Mouse (Mus musculus) embryonic facial prominence, embryonic 11.5 days (tissue): ENCODE results near the gene Hdac10. TPM values are rescaled to one million over a fixed set of nuclear protein-coding genes. Genes with fewer than 3 reads are reported as not detected.

ENCODE experiments used
- ATAC-seq: fragments of 200-750 bp; cut with Nextera tagmentation; replicated peaks from 2 replicates; pipeline ENCODE4 v1.8.0; 2017; ENCODE audit warnings: low read depth; ENCODE audit not compliant: insufficient number of reproducible peaks, low FRiP score, low TSS enrichment
- DNase-seq: peaks from one replicate; pipeline ENCODE4 v3.0.0-alpha.2; 2015; ENCODE audit warnings: low spot score
- H3K27ac ChIP-seq: fragments of 300-500 bp; sonication (generic); replicated peaks from 2 replicates; pipeline ENCODE4 v1.5.1; 2014; ENCODE audit warnings: mild to moderate bottlenecking, low read depth, low read length, control low read depth
- H3K27me3 ChIP-seq: fragments of 300-500 bp; sonication (generic); 2 replicates; pipeline ENCODE4 v1.6.1; 2014; ENCODE audit warnings: mild to moderate bottlenecking, low read length, moderate library complexity, mixed read lengths; ENCODE audit not compliant: control insufficient read depth, insufficient read depth
- H3K36me3 ChIP-seq: fragments of 300-500 bp; sonication (generic); replicated peaks from 2 replicates; pipeline ENCODE4 v1.6.1; 2014; ENCODE audit warnings: low read depth, mild to moderate bottlenecking, low read length, moderate library complexity, mixed read lengths; ENCODE audit not compliant: control insufficient read depth, insufficient read depth
- H3K4me1 ChIP-seq: fragments of 300-500 bp; sonication (generic); 2 replicates; pipeline ENCODE4 v1.6.1; 2014; ENCODE audit warnings: low read length, mixed read lengths; ENCODE audit not compliant: control insufficient read depth, insufficient read depth
- H3K4me2 ChIP-seq: fragments of 300-500 bp; sonication (generic); 2 replicates; pipeline ENCODE4 v1.6.1; 2014; ENCODE audit warnings: low read depth, mild to moderate bottlenecking, control low read depth, low read length, moderate library complexity
- H3K4me3 ChIP-seq: fragments of 300-500 bp; sonication (generic); 2 replicates; pipeline ENCODE4 v1.5.1; 2014; ENCODE audit warnings: low read depth, low read length, control low read depth
- H3K9ac ChIP-seq: fragments of 300-500 bp; sonication (generic); replicated peaks from 2 replicates; pipeline ENCODE4 v1.6.1; 2014; ENCODE audit warnings: mild to moderate bottlenecking, control low read depth, low read length
- H3K9me3 ChIP-seq: fragments of 300-500 bp; sonication (generic); replicated peaks from 2 replicates; pipeline ENCODE4 v1.6.1; 2016; ENCODE audit warnings: mild to moderate bottlenecking, low read length, inconsistent platforms, mixed read lengths; ENCODE audit not compliant: control insufficient read depth
- WGBS: fragments of 180-500 bp; shearing (Covaris S2); extraction: QIAGEN DNeasy Blood & Tissue Kit; methylation state at CpG from one replicate; pipeline ENCODE4 v1.1.7; 2014; 5-methylcytosine and 5-hydroxymethylcytosine counted together
- polyA plus RNA-seq: library from polyadenylated mRNA; unstranded; fragments of >200 nt; fragmentation: Nextera tagmentation; extraction: Ambion mirVana; gene quantifications from 2 replicates; pipeline ENCODE4 v1.2.1, GENCODE M21; 2014

Gene Hdac10
- polyA plus RNA-seq, 1 experiment from 2014 or later = 10.3 TPM

DNA sequence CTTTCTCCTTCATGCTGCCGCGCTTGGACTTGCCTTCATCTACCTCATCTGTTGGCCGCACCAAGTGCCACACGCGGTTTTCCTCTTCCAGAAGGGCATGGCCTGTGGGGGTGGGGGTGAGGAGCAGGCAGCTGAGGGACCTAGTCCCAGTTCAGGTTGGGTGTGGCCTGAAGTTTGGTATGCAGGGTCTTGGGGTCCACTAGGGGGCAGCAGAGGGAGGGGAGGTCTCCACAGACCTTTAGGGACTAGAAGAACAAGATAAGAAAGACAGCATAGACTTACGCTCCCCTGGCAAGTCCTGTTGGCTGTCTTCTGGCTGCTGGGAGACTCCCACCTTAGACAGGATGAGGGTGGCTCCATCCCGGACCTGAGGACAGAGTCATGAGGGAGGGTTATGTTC, 29.5 kb upstream of the Hdac10 start:
- Histone ChIP-seq H3K27me3 (no peaks in the 10 kb centered on the region), H3K27ac (no peak overlapping the region), H3K36me3 (peaks cover 60% of the 10 kb centered on the region), H3K9me3 (no peaks in the 10 kb centered on the region), H3K4me1 (no peaks in the 10 kb centered on the region), H3K4me3 (no peak overlapping the region), H3K4me2 (no peak overlapping the region), H3K9ac (no peak overlapping the region)
- peak; percentile 86 for DNase-seq
- WGBS = 69% methylated on average over 7 of the region's 7 CpGs
- ATAC-seq = no peak

DNA sequence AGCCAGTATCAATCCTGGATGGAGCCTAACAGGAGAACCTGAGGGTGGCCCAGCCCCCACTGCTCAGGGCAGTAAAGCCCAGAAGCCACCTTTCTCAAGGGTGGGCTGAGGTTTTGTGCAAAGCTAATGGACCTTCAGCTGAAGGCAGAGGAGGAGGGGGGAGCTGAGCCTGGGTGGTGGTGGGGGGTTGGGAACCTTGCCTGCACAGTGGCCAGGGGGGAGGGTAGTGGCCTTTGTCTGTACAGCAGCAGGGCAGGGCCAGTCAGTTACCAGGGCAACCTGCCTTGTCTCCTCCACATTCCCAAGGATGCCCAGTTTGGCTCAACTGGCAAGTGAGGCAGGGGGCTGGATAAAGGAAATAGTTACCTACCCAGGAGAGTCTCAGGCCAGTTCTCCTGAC, 23.8 kb upstream of the Hdac10 start:
- H3K9ac ChIP-seq = no peak overlapping the region
- peaks cover 16% of the 10 kb centered on the region for H3K27me3 ChIP-seq
- no peaks in the 10 kb centered on the region for H3K9me3 ChIP-seq
- no peak for ATAC-seq
- no peaks in the 10 kb centered on the region; the same call in 1 of the 2 replicates for H3K4me1 ChIP-seq
- H3K4me3 ChIP-seq = no peak overlapping the region
- DNase-seq = peak; percentile 36
- no peak overlapping the region for H3K4me2 ChIP-seq
- no peak overlapping the region for H3K27ac ChIP-seq
- H3K36me3 ChIP-seq = peaks cover 25% of the 10 kb centered on the region

DNA sequence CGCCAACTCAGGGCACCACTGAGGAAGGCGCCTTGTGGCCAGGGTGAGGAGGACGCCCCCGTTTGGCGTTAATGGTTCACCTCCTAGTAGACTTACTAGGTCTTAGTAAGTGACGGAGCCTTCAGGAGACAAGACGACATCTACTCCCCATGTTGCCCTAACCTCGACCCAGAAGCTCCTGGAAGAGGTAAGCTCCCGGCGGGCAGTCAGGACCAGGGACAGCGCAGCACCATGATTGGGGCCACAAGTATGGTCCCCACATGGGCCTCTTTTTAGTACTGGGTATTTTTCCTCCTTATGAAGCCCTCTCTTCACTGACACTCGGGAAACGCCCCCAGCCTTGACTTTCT, 21.5 kb upstream of the Hdac10 start:
- H3K4me3 ChIP-seq = peak overlapping the region; percentile 70
- DNase-seq (peak; percentile 80), ATAC-seq (no peak; the same call in 1 of the 2 replicates)
- H3K27ac ChIP-seq = no peak overlapping the region
- H3K9me3 ChIP-seq = no peaks in the 10 kb centered on the region
- WGBS = 2% methylated on average over 13 of the region's 13 CpGs
- peaks cover 28% of the 10 kb centered on the region for H3K27me3 ChIP-seq
- no peak overlapping the region; the same call in 1 of the 2 replicates for H3K9ac ChIP-seq
- H3K4me2 ChIP-seq = peak overlapping the region; percentile 95
- H3K36me3 ChIP-seq = peaks cover 7% of the 10 kb centered on the region
- H3K4me1 ChIP-seq = no peaks in the 10 kb centered on the region; the same call in none of the 2 replicates

DNA sequence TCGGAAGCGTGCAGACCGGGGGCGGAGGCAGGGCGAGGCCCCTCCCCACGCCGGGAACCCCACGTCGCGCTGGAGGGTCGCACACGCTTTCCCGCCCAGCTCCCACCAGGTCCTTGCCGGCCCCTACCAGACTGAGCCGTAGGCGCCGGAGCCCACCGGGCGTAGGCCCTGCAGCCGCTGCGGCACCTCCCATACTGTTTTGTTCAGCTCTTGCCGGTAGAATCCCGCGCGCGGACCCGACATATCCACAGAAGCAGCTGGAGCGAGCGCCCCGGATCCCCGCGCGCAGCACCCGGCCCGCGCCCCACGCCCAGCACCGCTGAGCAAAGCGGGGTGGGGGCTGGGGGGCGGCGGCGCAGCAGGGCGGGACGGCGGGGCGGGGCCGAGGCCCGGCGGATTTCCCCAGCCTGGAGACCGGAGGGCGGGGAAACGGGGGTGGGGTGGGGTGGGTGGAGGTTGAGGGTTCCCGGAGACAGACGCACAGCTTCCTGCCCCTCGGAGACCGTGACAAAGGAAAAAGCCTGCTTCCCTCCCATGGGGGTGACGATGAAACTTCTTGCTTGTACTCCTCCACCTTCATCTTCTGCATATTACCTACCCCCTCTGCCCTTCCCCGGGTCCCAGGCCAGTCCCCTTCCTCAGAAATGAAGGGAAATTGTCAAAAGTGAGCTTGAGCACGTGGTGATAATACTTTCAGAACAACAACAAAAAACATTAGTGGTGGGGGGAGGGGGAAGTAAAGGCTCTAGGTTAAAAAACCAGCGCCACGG, 21.0 kb upstream of the Hdac10 start, which contains the start of gene Mapk11:
TSS of gene Mapk11 (minus strand) at position 358 of the 770 bp plus-strand sequence.
- H3K9me3 ChIP-seq = no peaks in the 10 kb centered on the region
- peak within 1 kb of the TSS; percentile 79 for H3K9ac ChIP-seq
- WGBS = under 1% methylated on average over 46 of the region's 61 CpGs
- peak within 1 kb of the TSS; percentile 59 for H3K27ac ChIP-seq
- peak; percentile 56 for DNase-seq
- peaks cover 28% of the 10 kb centered on the region for H3K27me3 ChIP-seq
- H3K36me3 ChIP-seq = peaks cover 5% of the 10 kb centered on the region
- peak within 1 kb of the TSS; percentile 70 for H3K4me3 ChIP-seq
- H3K4me2 ChIP-seq = peak within 1 kb of the TSS; percentile 95
- no peaks in the 10 kb centered on the region; the same call in none of the 2 replicates for H3K4me1 ChIP-seq
- peak; percentile 54 for ATAC-seq

DNA sequence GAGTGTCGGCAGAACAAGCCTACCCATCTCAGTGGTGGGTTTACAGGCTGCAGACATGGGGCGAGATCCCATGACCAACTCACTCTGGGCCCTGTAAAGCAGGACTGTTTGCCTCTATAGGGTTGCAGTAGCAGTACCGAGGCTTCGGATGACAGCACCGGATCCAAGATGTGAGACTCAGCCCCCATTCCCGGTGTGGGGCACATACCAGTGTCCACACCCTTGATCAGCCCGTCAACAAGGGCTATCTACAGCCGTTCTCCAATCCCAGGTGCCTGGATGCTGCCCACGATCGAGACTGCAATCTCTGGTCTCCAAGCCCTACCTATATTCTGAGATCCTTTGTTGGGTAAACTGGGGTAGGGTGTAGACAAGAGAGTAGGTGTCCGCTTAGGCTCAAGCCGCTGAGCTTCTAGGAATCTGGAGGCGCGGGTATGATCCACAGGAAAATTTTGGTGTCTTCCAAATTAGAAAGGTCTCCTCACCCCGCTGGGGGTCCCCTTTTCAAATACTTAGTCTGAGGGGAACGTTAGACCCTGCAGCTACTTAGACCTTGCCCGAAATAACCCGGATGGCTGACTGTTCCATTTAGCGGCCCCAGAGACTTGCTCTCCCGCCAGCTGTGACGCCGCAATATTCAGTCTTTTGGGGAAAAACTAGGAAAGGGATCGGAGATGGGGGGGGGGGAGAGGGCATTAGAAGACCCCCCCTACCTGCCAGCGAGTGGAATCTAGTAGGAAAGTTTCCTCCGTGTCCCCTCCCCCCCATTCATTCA, 20.2 kb upstream of the Hdac10 start:
- 6% methylated on average over 25 of the region's 25 CpGs for WGBS
- Histone ChIP-seq H3K4me2 (peak overlapping the region; percentile 95), H3K4me1 (no peaks in the 10 kb centered on the region; the same call in none of the 2 replicates), H3K36me3 (no peaks in the 10 kb centered on the region), H3K27me3 (peaks cover 28% of the 10 kb centered on the region), H3K9me3 (no peaks in the 10 kb centered on the region), H3K9ac (peak overlapping the region; percentile 79), H3K4me3 (peak overlapping the region; percentile 70), H3K27ac (peak overlapping the region; percentile 59)
- DNase-seq = peak; percentile 45
- no peak for ATAC-seq

DNA sequence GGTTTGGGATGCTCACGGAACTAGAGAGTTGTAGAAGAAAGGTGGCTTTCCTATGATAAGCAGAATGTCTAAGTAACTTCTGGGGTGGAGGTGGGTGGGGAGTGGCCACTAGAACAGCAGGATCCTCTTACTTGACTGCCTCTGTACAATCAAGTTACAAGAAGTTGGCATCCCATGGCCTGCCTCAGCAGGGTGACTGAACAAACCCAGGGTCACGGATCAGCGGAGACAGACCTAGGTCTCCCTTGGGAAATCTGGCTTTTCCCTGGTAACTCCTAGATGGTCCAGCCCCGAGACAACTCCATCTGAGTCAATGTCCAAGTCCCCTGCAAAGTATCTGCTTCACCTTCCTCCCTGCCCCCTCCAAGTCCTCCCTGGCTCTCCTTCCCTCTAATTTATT, 19.4 kb upstream of the Hdac10 start:
- ATAC-seq (no peak), DNase-seq (no peak)
- H3K4me2 ChIP-seq = peak overlapping the region; percentile 95; the same call in 1 of the 2 replicates
- H3K27me3 ChIP-seq = peaks cover 28% of the 10 kb centered on the region
- no peak overlapping the region for H3K27ac ChIP-seq
- no peak overlapping the region; the same call in 1 of the 2 replicates for H3K4me3 ChIP-seq
- H3K4me1 ChIP-seq = no peaks in the 10 kb centered on the region; the same call in none of the 2 replicates
- no peaks in the 10 kb centered on the region for H3K9me3 ChIP-seq
- no peak overlapping the region for H3K9ac ChIP-seq
- H3K36me3 ChIP-seq = no peaks in the 10 kb centered on the region
- 61% methylated on average over 4 of the region's 4 CpGs for WGBS

DNA sequence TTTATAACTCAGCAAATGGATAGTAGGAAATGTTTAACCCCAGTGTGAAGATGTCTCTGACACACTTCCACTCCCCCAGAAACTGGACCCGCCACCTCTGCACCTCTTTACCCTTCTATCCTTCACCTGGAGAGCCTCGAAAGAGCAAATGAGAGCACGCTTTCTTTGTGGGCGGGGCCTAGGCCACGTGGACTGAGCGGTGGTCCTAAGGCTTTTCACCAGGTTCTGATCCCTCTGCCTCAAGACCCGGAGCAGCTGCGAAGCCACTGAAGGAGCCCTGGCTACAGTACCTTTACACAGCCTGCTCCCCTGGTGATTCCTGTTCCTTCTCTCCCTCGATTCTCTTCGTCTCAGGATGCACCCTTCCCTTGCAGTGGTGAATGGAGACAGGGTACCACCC, 19.0 kb upstream of the Hdac10 start:
- ATAC-seq (no peak), DNase-seq (no peak)
- H3K27ac ChIP-seq = no peak overlapping the region
- H3K36me3 ChIP-seq = no peaks in the 10 kb centered on the region
- H3K9me3 ChIP-seq = no peaks in the 10 kb centered on the region
- no peak overlapping the region for H3K9ac ChIP-seq
- peak overlapping the region; percentile 57 for H3K4me2 ChIP-seq
- 22% methylated on average over 10 of the region's 10 CpGs for WGBS
- H3K4me3 ChIP-seq = no peak overlapping the region; the same call in 1 of the 2 replicates
- H3K4me1 ChIP-seq = no peaks in the 10 kb centered on the region; the same call in none of the 2 replicates
- H3K27me3 ChIP-seq = peaks cover 28% of the 10 kb centered on the region
